Mouse (Mus musculus) liver, postnatal 0 days (tissue): ENCODE results near the gene Pcp2. TPM values are rescaled to one million over a fixed set of nuclear protein-coding genes. Genes with fewer than 3 reads are reported as not detected.

Experiments used
- ATAC-seq: fragments of 200-750 bp; cut with Nextera tagmentation; 2 replicates; pipeline ENCODE4 v1.8.0; 2017; ENCODE audit warnings: mild to moderate bottlenecking, moderate library complexity
- DNase-seq: peaks from one replicate; pipeline ENCODE4 v3.0.0-alpha.2; 2016
- H3K27ac ChIP-seq: fragments of 300-500 bp; sonication (generic); 2 replicates; pipeline ENCODE4 v1.5.1; 2014; ENCODE audit warnings: antibody characterized with exemption, moderate library complexity, mild to moderate bottlenecking, low read depth
- H3K27me3 ChIP-seq: fragments of 300-500 bp; sonication (generic); 2 replicates; pipeline ENCODE4 v1.6.1; 2014; ENCODE audit warnings: low read length, control low read depth, mixed read lengths; ENCODE audit not compliant: insufficient read depth
- H3K36me3 ChIP-seq: fragments of 300-500 bp; sonication (generic); replicated peaks from 2 replicates; pipeline ENCODE4 v1.6.1; 2014; ENCODE audit warnings: mild to moderate bottlenecking, control low read depth, low read length, moderate library complexity, mixed read lengths; ENCODE audit not compliant: insufficient read depth
- H3K4me1 ChIP-seq: fragments of 300-500 bp; sonication (generic); 2 replicates; pipeline ENCODE4 v1.6.1; 2014; ENCODE audit warnings: antibody characterized with exemption, mild to moderate bottlenecking, control low read depth; ENCODE audit not compliant: insufficient read depth
- H3K4me2 ChIP-seq: fragments of 300-500 bp; sonication (generic); 2 replicates; pipeline ENCODE4 v1.6.1; 2014; ENCODE audit warnings: low read depth, mild to moderate bottlenecking, low read length, moderate library complexity, mixed read lengths
- H3K4me3 ChIP-seq: fragments of 300-500 bp; sonication (generic); 2 replicates; pipeline ENCODE4 v1.5.1; 2014; ENCODE audit warnings: low read depth, low read length
- H3K9ac ChIP-seq: fragments of 300-500 bp; sonication (generic); replicated peaks from 2 replicates; pipeline ENCODE4 v1.6.1; 2014; ENCODE audit warnings: mild to moderate bottlenecking, moderate library complexity
- H3K9me3 ChIP-seq: fragments of 300-500 bp; sonication (generic); 2 replicates; pipeline ENCODE4 v1.6.1; 2016; ENCODE audit warnings: mild to moderate bottlenecking, control low read depth, low read length, mixed read lengths
- CTCF ChIP-seq: sonication (generic); IDR thresholded peaks from 2 replicates; pipeline ENCODE4 v1.5.1; 2016; ENCODE audit warnings: antibody characterized with exemption, low read depth
- EP300 ChIP-seq: IDR thresholded peaks from 2 replicates; pipeline ENCODE4 v1.6.1; 2016; ENCODE audit warnings: antibody characterized with exemption, low read depth, mild to moderate bottlenecking
- WGBS: fragments of 180-500 bp; shearing (Covaris S2); extraction: QIAGEN DNeasy Blood & Tissue Kit; methylation state at CpG from one replicate; pipeline ENCODE4 v1.1.7; 2014; ENCODE audit not compliant: insufficient replicate concordance; 5-methylcytosine and 5-hydroxymethylcytosine counted together
- polyA plus RNA-seq: library from polyadenylated mRNA; unstranded; fragments of >200 nt; fragmentation: Nextera tagmentation; extraction: Ambion mirVana; gene quantifications from 2 replicates; pipeline ENCODE4 v1.2.1, GENCODE M21; 2015

The Pcp2 gene
- polyA plus RNA-seq, 1 experiment from 2014 or later, result 0.07 TPM

- ATAC-seq (no peak), DNase-seq (no peak)
- Histone ChIP-seq H3K4me2 (peak overlapping the region; percentile 26; the same call in 1 of the 2 replicates), H3K27me3 (no peaks in the 10 kb centered on the region), H3K9me3 (no peaks in the 10 kb centered on the region), H3K9ac (no peak overlapping the region), H3K4me3 (no peak overlapping the region), H3K4me1 (no peaks in the 10 kb centered on the region), H3K36me3 (no peaks in the 10 kb centered on the region), H3K27ac (peak overlapping the region; percentile 70; the same call in 1 of the 2 replicates)
- TF ChIP-seq EP300 (no peak), CTCF (no peak)
- 47% methylated on average over 8 of the region's 8 CpGs for WGBS
Observed at GRCm38 (mm10) chr8:3660889-3661288, 35.5 kb upstream of the Pcp2 start.

- H3K4me2 ChIP-seq, result no peak overlapping the region
- ATAC-seq (no peak), DNase-seq (no peak)
- no peaks in the 10 kb centered on the region for H3K9me3 ChIP-seq
- no peak overlapping the region for H3K4me3 ChIP-seq
- H3K27me3 ChIP-seq, result no peaks in the 10 kb centered on the region
- TF ChIP-seq EP300, result no peak
- no peak for TF ChIP-seq CTCF
- H3K27ac ChIP-seq, result no peak overlapping the region
- H3K4me1 ChIP-seq, result no peaks in the 10 kb centered on the region
- WGBS, result 30% methylated on average over 7 of the region's 7 CpGs
- H3K36me3 ChIP-seq, result no peaks in the 10 kb centered on the region
- no peak overlapping the region for H3K9ac ChIP-seq
Observed at GRCm38 (mm10) chr8:3656725-3657381, 31.5 kb upstream of the Pcp2 start.

GRCm38 (mm10) chr8:3655526-3655925 is 30.2 kb upstream of the Pcp2 start, which contains the start of gene Retn:
TSS of gene Retn (plus strand) at chr8:3655770.
- Histone ChIP-seq H3K4me2 (no peak within 1 kb of the TSS), H3K9ac (no peak within 1 kb of the TSS), H3K36me3 (no peaks in the 10 kb centered on the region), H3K4me3 (no peak within 1 kb of the TSS), H3K4me1 (no peaks in the 10 kb centered on the region), H3K27ac (no peak within 1 kb of the TSS), H3K27me3 (no peaks in the 10 kb centered on the region), H3K9me3 (no peaks in the 10 kb centered on the region)
- DNase-seq, result no peak
- 66% methylated on average over 3 of the region's 3 CpGs for WGBS
- ATAC-seq, result no peak
- TF ChIP-seq EP300 (no peak), CTCF (no peak)

GRCm38 (mm10) chr8:3654726-3655508 is 29.6 kb upstream of the Pcp2 start:
- Histone ChIP-seq H3K27ac (no peak overlapping the region), H3K27me3 (no peaks in the 10 kb centered on the region), H3K9ac (no peak overlapping the region), H3K9me3 (no peaks in the 10 kb centered on the region), H3K4me1 (no peaks in the 10 kb centered on the region), H3K4me3 (no peak overlapping the region), H3K36me3 (no peaks in the 10 kb centered on the region), H3K4me2 (no peak overlapping the region)
- 69% methylated on average over 11 of the region's 11 CpGs for WGBS
- ATAC-seq, result no peak
- DNase-seq, result no peak
- TF ChIP-seq CTCF, result no peak
- TF ChIP-seq EP300, result no peak

- H3K9ac ChIP-seq, result no peak overlapping the region
- H3K4me2 ChIP-seq, result no peak overlapping the region
- H3K4me3 ChIP-seq, result no peak overlapping the region
- H3K36me3 ChIP-seq, result no peaks in the 10 kb centered on the region
- H3K9me3 ChIP-seq, result no peaks in the 10 kb centered on the region
- no peaks in the 10 kb centered on the region for H3K27me3 ChIP-seq
- no peak for TF ChIP-seq CTCF
- TF ChIP-seq EP300, result no peak
- no peak overlapping the region for H3K27ac ChIP-seq
- H3K4me1 ChIP-seq, result no peaks in the 10 kb centered on the region
- 31% methylated on average over 3 of the region's 3 CpGs for WGBS
- no peak for DNase-seq
- no peak for ATAC-seq
Observed at GRCm38 (mm10) chr8:3652845-3653244, 27.5 kb upstream of the Pcp2 start.

GRCm38 (mm10) chr8:3648990-3649389 is 23.6 kb upstream of the Pcp2 start:
- DNase-seq, result no peak
- no peak overlapping the region for H3K4me3 ChIP-seq

More at GRCm38 (mm10) chr8:3648990-3649389, 23.6 kb upstream of the Pcp2 start:
- Histone ChIP-seq H3K27me3 (no peaks in the 10 kb centered on the region), H3K9ac (no peak overlapping the region), H3K27ac (0 out of 2 replicates have a peak overlapping the region, but pooled peaks have one; percentile 68), H3K36me3 (no peaks in the 10 kb centered on the region), H3K4me1 (no peaks in the 10 kb centered on the region; the same call in 1 of the 2 replicates), H3K9me3 (no peaks in the 10 kb centered on the region), H3K4me2 (peak overlapping the region; percentile 28)
- no peak for TF ChIP-seq EP300
- TF ChIP-seq CTCF, result no peak
- ATAC-seq, result peak; percentile 24
- 38% methylated on average over 1 of the region's 1 CpGs for WGBS
